Mouse (Mus musculus): ENCODE measurements at regions not wholly inside any gene's neighbourhood (a gene's known extent, or its start where the extent isn't known, plus 50 kb on each side); places are given as distances from the start of the nearest gene placed in this dataset.

DNA sequence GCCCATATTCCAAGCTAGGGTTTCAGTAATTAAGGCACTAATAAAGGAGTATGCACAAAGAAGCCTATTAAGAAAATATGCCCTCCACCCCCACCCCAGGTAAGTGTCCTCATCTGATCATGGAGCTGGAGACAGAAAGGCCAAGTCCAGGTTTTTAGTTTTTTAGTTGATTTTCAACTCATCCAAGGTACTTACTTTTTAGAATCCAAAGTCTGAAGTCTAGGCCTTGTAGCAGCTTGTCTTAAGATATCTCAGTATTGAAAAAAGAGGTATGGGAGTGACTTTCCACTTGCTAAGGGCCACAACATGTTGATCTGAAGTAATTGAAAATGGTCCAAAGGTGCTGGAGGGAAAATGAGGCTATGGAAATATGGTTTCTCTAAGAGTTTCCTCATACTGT is 340.9 kb downstream of the Kif20b start:
- DNase-seq (ENCODE audit: low read depth, low spot score) = no peak

DNA sequence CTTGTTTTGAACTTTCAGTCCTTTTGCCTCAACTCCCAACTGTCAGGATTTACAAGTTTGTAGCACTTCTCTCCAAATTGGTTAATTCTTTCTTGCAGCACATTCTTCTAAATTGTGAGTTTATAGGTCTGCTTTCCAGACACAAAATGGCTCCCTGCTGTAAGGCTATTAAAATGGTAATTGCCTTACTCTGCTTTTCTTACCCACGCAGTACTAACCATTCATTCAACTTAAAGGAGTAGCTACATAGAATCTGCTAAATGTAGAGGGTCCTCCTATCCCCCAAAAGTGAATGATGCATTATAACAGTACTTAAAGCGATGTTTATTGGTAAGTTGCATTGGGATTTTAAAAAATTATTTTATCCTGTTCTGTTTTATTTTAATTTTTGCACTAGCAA is 356.2 kb downstream of the Kif20b start:
- DNase-seq (ENCODE audit: low read depth, low spot score) = no peak

DNA sequence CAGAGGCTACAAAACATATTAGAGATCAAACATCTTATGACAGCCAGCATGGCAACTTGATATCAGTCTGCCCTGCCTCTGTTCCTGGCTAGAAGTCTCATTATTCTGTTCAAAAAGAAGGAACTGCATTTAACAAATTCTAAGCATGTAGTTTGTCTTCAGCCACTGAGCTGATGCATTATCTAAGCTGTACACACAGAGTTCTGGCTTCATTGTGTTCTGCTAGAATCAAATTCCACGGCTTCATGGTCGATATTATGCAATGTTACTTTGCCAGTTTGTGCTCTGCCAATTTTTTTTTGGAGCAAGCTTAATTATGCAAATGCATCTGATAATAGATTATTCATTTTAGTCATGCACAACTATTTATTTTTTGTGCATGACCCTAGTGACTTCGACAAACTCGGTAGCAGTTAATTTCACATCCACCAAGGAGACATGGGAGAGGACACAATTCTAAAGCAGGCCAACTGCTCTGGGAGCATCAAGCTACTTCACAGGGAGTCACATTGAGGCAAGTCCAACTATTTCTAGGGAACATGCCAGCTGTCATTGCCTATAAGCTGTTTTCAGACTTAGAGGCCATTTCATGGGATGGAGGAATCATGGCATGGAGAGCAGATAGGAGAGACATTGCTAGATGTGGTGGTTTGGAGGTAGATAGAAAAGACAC is 360.8 kb downstream of the Kif20b start:
- no peak for DNase-seq (ENCODE audit: low read depth, low spot score)

DNA sequence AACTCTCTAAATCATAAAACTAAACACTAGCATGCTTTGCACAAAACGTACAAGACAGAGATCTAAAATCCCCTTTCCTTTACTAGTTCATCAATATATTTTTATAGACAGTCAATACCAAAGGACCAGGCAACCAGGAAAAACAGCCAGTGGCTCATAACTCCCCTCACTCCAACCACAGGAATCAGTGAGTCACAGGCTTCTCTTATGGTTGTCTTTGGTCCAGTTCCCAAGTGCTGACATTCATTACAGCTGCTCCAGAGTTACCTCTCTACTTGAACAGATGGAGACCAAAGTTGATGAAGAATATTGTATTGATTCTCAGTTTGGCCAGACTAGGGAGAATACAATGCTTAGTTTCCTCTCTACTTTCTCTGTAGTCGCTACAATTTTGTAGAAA is 376.7 kb downstream of the Kif20b start:
- DNase-seq (ENCODE audit: low read depth, low spot score) = no peak

DNA sequence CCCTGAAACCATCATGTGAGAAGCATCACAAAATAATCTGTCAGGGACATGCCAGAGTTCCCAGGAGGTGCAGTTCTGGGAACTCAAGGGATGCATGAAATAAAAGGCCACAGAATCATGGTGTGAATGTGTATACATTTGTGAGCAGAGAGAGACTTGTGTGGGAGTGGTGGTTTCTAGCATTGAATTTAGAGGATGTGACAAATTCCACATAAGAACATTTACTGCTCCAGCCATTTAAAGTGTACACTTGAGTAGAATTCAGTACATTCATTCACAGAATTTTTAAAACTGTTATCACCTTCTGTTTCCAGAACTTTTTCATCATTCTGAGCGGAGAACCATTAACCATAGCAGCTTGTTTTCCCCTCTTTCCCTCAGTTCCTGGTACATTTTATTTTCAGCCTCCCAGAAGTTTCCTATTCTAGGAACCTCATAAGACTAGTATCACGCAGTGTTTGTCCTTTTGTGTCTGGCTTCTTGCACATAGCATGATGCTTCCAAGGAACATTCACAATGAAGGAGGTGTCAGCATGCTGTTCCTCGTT is 380.6 kb downstream of the Kif20b start:
- DNase-seq (ENCODE audit: low read depth, low spot score) = no peak
